Mouse (Mus musculus) bone marrow, adult 2 months (tissue): Measurements from ENCODE around the gene Card19. TPM values are rescaled to one million over a fixed set of nuclear protein-coding genes. Genes with fewer than 3 reads are reported as not detected.
A peak's percentile ranks its signal among the peaks of the same experiment; 100 is the strongest.

Experiments
- H3K27ac ChIP-seq: fragments of 200-500 bp; 2 replicates; pipeline ENCODE4 v1.5.1; 2012; ENCODE audit warnings: low read depth, mild to moderate bottlenecking, control low read depth, inconsistent platforms, low read length; ENCODE audit not compliant: control insufficient read depth, poor library complexity, insufficient read depth
- H3K4me1 ChIP-seq: fragments of 200-500 bp; 2 replicates; pipeline ENCODE4 v1.6.1; 2011; ENCODE audit warnings: low read length; ENCODE audit not compliant: control insufficient read depth, insufficient read depth
- H3K4me3 ChIP-seq: fragments of 200-500 bp; replicated peaks from 2 replicates; pipeline ENCODE3; 2011; ENCODE audit warnings: mild to moderate bottlenecking, low read depth, low read length, control low read depth; ENCODE audit not compliant: control insufficient read depth
- CTCF ChIP-seq: fragments of 200-500 bp; IDR thresholded peaks from 2 replicates; pipeline ENCODE4 v1.5.1; 2011; ENCODE audit warnings: low read length, control low read depth; ENCODE audit not compliant: control insufficient read depth, insufficient read depth
- POLR2A ChIP-seq: fragments of 200-500 bp; IDR thresholded peaks from 2 replicates; pipeline ENCODE4 v1.6.1; 2011; ENCODE audit warnings: low read depth, mild to moderate bottlenecking, control low read depth, low read length, borderline replicate concordance; ENCODE audit not compliant: control insufficient read depth
- WGBS: fragments of 180-500 bp; shearing (Covaris S2); methylation state at CpG from one replicate; pipeline ENCODE4 v1.1.7; 2018; 5-methylcytosine and 5-hydroxymethylcytosine counted together
- polyA plus RNA-seq: library from polyadenylated mRNA; stranded (reverse); fragments of >200 nt; gene quantifications from 2 replicates; pipeline ENCODE4 v1.2.4, GENCODE M21; 2011; ENCODE audit warnings: low replicate concordance; ENCODE audit not compliant: missing spikeins, insufficient read depth, insufficient read length

The Card19 gene
- polyA plus RNA-seq, 1 experiment, result 41.1 TPM

DNA sequence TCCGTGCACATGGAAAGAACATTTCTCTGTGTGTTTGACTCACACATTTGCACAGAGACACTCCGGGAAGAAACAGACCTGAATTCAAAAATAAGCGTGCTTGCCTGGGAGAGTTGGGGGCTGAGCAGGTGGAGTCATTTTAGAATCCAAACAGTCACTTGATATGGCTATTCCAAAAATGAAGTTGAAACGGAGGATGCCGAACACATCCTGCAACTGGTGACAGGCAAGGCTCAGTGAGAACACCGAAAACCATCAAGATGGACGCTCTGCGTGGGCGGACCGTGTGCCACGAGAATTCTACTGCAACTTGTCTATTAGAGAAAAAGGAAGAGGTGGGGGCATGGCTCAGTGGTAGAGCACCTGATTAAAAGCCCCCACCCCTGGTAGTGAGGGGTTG, 45.2 kb downstream of the Card19 start:
- TF ChIP-seq CTCF (no peak), POLR2A (no peak)
- Histone ChIP-seq H3K27ac (no peak overlapping the region), H3K4me3 (no peak overlapping the region), H3K4me1 (no peaks in the 10 kb centered on the region)
- 87% methylated on average over 11 of the region's 11 CpGs for WGBS

GRCm38 (mm10) chr13:49169448-49170207, 46.2 kb downstream of the Card19 start:
- H3K4me3 ChIP-seq, result no peak overlapping the region
- TF ChIP-seq POLR2A (no peak), CTCF (peak; percentile 91)
- no peak overlapping the region for H3K27ac ChIP-seq
- WGBS, result 30% methylated on average over 17 of the region's 17 CpGs
- H3K4me1 ChIP-seq, result no peaks in the 10 kb centered on the region

- Histone ChIP-seq H3K4me1 (peaks cover 2% of the 10 kb centered on the region; the same call in 1 of the 2 replicates), H3K4me3 (no peak overlapping the region), H3K27ac (no peak overlapping the region)
- 30% methylated on average over 9 of the region's 9 CpGs for WGBS
- TF ChIP-seq POLR2A, result no peak
- no peak for TF ChIP-seq CTCF
Observed at GRCm38 (mm10) chr13:49167081-49167480, 48.8 kb downstream of the Card19 start.

- Histone ChIP-seq H3K4me1 (peaks cover 2% of the 10 kb centered on the region; the same call in 1 of the 2 replicates), H3K4me3 (no peak overlapping the region), H3K27ac (no peak overlapping the region)
- WGBS, result 36% methylated on average over 7 of the region's 7 CpGs
- TF ChIP-seq POLR2A, result no peak
- no peak for TF ChIP-seq CTCF
Observed at GRCm38 (mm10) chr13:49163645-49164044, 52.2 kb downstream of the Card19 start.

GRCm38 (mm10) chr13:49162722-49163121, 53.1 kb downstream of the Card19 start:
- under 1% methylated on average over 4 of the region's 4 CpGs for WGBS
- H3K27ac ChIP-seq, result no peak overlapping the region
- no peak for TF ChIP-seq POLR2A
- TF ChIP-seq CTCF, result no peak
- H3K4me3 ChIP-seq, result no peak overlapping the region
- H3K4me1 ChIP-seq, result peaks cover 2% of the 10 kb centered on the region; the same call in 1 of the 2 replicates

- WGBS, result 42% methylated on average over 2 of the region's 2 CpGs
- Histone ChIP-seq H3K4me3 (no peak overlapping the region), H3K4me1 (peaks cover 2% of the 10 kb centered on the region; the same call in 1 of the 2 replicates), H3K27ac (no peak overlapping the region)
- no peak for TF ChIP-seq POLR2A
- no peak for TF ChIP-seq CTCF
Observed at GRCm38 (mm10) chr13:49161236-49161635, 54.6 kb downstream of the Card19 start.

DNA sequence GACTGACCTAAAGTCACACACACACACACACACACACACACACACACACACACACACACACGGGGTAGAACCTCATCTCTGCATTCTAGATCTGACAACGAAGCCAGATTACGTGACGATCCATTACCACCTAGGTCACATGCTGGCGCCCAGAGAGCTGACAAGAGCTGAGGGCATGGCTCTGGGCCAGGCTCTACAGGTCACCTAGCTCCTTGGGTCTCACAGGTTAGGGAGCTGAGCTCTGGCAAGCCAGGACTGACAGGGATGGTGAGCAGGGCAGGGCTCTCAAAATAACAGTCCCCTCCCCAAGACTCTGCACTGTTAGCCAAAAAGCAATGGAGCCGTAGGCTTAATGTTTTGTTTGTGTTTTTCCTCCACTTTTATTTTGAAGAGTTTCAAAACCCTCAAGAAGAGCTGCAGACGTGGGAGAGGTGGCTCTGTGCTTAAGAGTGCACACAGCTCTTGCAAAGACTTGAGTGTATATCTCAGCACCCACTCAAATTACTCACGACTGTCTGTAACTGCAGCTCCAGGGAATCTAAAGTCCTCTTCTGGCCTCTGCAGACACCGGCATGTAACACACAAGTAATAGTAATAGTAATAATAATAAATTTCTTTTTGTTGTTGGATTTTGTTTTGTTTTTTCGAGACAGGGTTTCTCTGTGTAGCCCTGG, 57.7 kb downstream of the Card19 start:
- 73% methylated on average over 10 of the region's 10 CpGs for WGBS
- TF ChIP-seq POLR2A (no peak), CTCF (no peak)
- Histone ChIP-seq H3K27ac (no peak overlapping the region), H3K4me3 (no peak overlapping the region), H3K4me1 (peaks cover 2% of the 10 kb centered on the region; the same call in 1 of the 2 replicates)

- TF ChIP-seq CTCF (peak; percentile 33; the same call in 1 of the 2 replicates), POLR2A (no peak)
- no peak overlapping the region for H3K27ac ChIP-seq
- no peaks in the 10 kb centered on the region for H3K4me1 ChIP-seq
- WGBS, result 69% methylated on average over 4 of the region's 4 CpGs
- H3K4me3 ChIP-seq, result no peak overlapping the region
Observed at GRCm38 (mm10) chr13:49156645-49157044, 59.2 kb downstream of the Card19 start.
